Mouse (Mus musculus) cortical plate, adult 2 months (tissue): ENCODE results near the gene Gls2. TPM values are rescaled to one million over a fixed set of nuclear protein-coding genes. Genes with fewer than 3 reads are reported as not detected.
"Not testable (repeated sequence)": the region's sequence is repeated elsewhere in the genome, so short reads cannot be mapped to it uniquely, and the experiment has no call there.

Experiments used
- H3K27ac ChIP-seq: fragments of 200-500 bp; 2 replicates; pipeline ENCODE4 v1.5.1; 2012; ENCODE audit warnings: low read length, control low read depth, inconsistent platforms; ENCODE audit not compliant: insufficient read depth
- H3K4me1 ChIP-seq: fragments of 200-500 bp; 2 replicates; pipeline ENCODE4 v1.6.1; 2011; ENCODE audit warnings: low read length; ENCODE audit not compliant: control insufficient read depth, insufficient read depth
- H3K4me3 ChIP-seq: fragments of 200-500 bp; 2 replicates; pipeline ENCODE4 v1.5.1; 2011; ENCODE audit warnings: mild to moderate bottlenecking, low read length, control low read depth; ENCODE audit not compliant: insufficient read depth
- CTCF ChIP-seq: fragments of 200-500 bp; IDR thresholded peaks from 2 replicates; pipeline ENCODE4 v1.5.1; 2011; ENCODE audit warnings: mild to moderate bottlenecking, control low read depth, low read length; ENCODE audit not compliant: insufficient read depth; ENCODE audit errors: extremely low read depth
- POLR2A ChIP-seq: fragments of 200-500 bp; IDR thresholded peaks from 2 replicates; pipeline ENCODE4 v1.6.1; 2011; ENCODE audit warnings: mild to moderate bottlenecking, low read length, control low read depth; ENCODE audit not compliant: insufficient read depth; ENCODE audit errors: extremely low read depth
- polyA plus RNA-seq: library from polyadenylated mRNA; depleted of rRNA; stranded (reverse); fragments of >200 nt; gene quantifications from 2 replicates; pipeline ENCODE4 v1.2.3, GENCODE M21; 2012; rRNA removed

The Gls2 gene
- 54.8 and 59.6 TPM in 2 replicates for polyA plus RNA-seq

GRCm38 (mm10) chr10:128194024-128194550 lies at the start of gene Gls2:
Gls2 (plus strand) TSS chr10:128194457.
- H3K27ac ChIP-seq: peak within 1 kb of the TSS; percentile 4; the same call in 1 of the 2 replicates

DNA sequence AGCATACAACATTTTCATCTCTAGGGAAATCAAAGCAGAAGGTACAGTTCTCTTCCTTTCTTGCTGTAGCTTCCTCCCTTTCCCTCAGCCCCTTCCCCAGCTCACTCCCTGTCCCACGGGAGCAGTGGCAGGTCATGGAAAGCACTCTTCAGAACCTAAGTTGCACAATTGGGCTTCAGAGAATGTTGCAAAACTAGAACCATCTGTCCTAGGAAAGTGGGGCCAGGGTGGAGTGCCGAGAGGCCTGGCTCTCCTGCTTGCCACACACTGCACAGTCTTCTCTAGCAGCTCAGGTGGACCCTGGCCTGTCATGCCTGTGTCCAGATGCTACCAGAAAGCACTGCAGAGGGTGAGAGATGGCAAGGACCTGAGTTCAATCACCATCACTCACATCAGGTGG lies 49.3 kb upstream of the Gls2 start:
- Histone ChIP-seq H3K4me3 (no peak overlapping the region), H3K27ac (no peak overlapping the region), H3K4me1 (no peaks in the 10 kb centered on the region)
- TF ChIP-seq CTCF (no peak), POLR2A (no peak)

More at GRCm38 (mm10) chr10:128194024-128194550, at the start of gene Gls2:
- peak within 1 kb of the TSS; percentile 57 for H3K4me3 ChIP-seq
- H3K4me1 ChIP-seq: no peaks in the 10 kb centered on the region
- TF ChIP-seq POLR2A (peak; percentile 60; the same call in 1 of the 2 replicates), CTCF (no peak)

DNA sequence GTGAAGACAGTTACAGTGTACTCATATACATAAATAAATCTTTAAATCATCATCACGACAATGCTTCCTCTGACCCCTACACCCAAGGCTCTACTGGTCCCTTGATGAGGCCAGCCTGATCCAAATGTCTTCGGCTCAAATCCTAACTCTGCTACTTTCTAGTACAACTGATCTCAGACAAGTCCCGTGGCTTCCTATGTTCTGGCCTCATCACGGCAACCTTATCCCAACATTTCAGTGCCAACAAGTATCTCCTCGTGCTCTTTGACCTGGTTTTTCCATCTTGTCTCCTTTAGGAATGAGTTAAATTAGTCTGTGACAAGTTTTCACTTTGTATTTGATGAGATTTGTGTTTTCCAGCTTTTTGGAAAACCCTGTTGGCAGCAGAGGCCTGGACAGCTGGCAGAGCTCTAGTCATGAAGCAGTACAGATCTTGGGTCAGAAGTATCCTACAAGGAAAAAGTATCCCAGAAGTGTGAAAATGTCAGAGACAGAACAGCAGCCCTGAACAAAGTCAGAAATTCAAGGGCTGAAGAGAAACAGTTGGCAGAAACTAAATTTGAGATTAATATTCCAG lies 45.4 kb upstream of the Gls2 start:
- TF ChIP-seq POLR2A: no peak
- no peak for TF ChIP-seq CTCF
- Histone ChIP-seq H3K4me1 (no peaks in the 10 kb centered on the region), H3K4me3 (no peak overlapping the region), H3K27ac (no peak overlapping the region)

DNA sequence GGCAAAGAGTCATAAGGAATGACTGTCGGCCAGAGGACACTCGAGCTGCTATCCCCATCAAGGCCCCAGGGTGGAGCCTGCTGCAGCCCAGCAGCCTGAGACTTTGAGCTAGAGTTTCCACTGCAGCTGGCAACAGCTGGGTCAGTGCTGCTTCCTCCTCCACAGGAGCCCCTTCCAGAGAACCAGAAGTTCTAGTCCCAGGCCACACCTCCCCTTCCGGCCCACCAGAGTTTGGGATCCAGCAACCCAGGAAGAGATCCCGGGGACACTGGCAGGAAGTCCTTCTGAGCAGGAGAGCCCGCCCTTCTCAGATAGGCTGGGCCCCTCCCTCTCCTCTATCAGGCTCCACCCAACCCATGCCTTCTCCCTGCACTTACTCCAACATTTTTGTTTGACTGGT lies 44.7 kb upstream of the Gls2 start:
- Histone ChIP-seq H3K27ac (no peak overlapping the region), H3K4me1 (no peaks in the 10 kb centered on the region), H3K4me3 (no peak overlapping the region)
- TF ChIP-seq CTCF (peak; percentile 16; the same call in 1 of the 2 replicates), POLR2A (no peak)

GRCm38 (mm10) chr10:128150941-128151340 lies 43.3 kb upstream of the Gls2 start:
- TF ChIP-seq CTCF: no peak
- no peak for TF ChIP-seq POLR2A
- H3K4me1 ChIP-seq: no peaks in the 10 kb centered on the region
- H3K4me3 ChIP-seq: no peak overlapping the region
- no peak overlapping the region for H3K27ac ChIP-seq

DNA sequence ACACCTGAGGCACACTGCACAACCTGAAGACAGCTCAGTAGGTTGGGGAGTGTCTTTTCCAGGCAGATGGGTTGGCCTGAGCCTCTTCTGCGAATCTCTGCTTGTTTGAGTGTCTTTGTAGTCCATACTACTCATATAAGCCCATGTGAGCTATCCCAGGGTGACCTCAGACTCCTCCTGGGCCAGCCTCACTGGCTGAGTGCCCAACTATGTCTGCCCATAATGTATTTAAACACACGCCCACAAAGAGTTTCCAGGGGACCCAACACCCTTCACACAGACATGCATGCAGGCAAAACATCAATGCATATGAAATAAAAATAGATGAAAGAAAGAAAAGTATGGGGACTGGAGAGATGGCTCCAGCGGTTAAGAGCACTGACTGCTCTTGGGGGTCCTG lies 40.3 kb upstream of the Gls2 start:
- no peak overlapping the region for H3K27ac ChIP-seq
- TF ChIP-seq CTCF (no peak), POLR2A (no peak)
- H3K4me3 ChIP-seq: no peak overlapping the region
- H3K4me1 ChIP-seq: no peaks in the 10 kb centered on the region

GRCm38 (mm10) chr10:128165726-128166125 lies 28.5 kb upstream of the Gls2 start:
- H3K4me3 ChIP-seq, H3K27ac ChIP-seq, H3K4me1 ChIP-seq: not testable (repeated sequence)

GRCm38 (mm10) chr10:128167091-128167490 lies 27.2 kb upstream of the Gls2 start:
- H3K4me3 ChIP-seq: no peak overlapping the region
- TF ChIP-seq POLR2A (no peak), CTCF (no peak)

DNA sequence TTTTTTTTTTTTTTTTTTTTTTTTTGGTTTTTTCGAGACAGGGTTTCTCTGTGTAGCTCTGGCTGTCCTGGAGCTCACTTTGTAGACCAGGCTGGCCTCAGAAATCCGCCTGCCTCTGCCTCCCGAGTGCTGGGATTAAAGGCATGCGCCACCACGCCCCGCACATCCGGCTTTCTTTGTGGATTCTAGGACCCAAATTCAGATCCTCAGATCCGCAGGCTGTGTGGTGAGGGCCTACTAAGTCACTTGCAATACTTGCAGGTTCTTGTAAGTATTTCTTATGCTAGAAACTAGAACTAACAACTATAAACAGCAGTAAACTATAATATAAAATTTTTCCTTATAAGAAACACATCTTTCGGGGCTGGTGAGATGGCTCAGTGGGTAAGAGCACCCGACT lies 22.9 kb upstream of the Gls2 start:
- not testable (repeated sequence) for H3K4me3 ChIP-seq, H3K27ac ChIP-seq

More at GRCm38 (mm10) chr10:128167091-128167490, 27.2 kb upstream of the Gls2 start:
- Histone ChIP-seq H3K27ac (no peak overlapping the region), H3K4me1 (no peaks in the 10 kb centered on the region)

DNA sequence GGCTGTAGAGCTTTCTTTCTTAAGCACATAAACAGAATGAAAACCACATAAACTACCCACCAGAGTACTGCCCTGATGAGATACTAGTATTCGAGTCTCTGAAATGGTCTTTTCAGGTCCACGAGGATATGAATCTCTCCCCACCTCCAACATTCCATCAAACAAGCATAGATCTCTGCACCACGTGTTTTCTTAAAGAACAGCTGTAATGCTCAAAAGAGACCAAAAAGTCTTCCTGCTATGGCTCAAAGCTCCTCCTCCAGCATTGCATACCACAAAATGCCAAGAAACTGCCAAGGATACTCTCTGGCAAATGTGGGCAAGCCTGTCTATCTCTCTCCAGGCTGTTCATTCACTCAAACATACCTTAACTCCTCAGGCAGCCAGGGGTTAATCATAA lies 19.0 kb upstream of the Gls2 start:
- TF ChIP-seq CTCF: no peak
- no peak for TF ChIP-seq POLR2A

More for the DNA sequence above, 22.9 kb upstream of the Gls2 start:
- H3K4me1 ChIP-seq: not testable (repeated sequence)

More for the DNA sequence above, 19.0 kb upstream of the Gls2 start:
- Histone ChIP-seq H3K4me1 (peaks cover 2% of the 10 kb centered on the region; the same call in 1 of the 2 replicates), H3K4me3 (peak overlapping the region; percentile 74), H3K27ac (no peak overlapping the region)
